Mouse (Mus musculus) layer of hippocampus, postnatal 25 days (tissue): ENCODE results near the gene AV320801. TPM values are rescaled to one million over a fixed set of nuclear protein-coding genes. Genes with fewer than 3 reads are reported as not detected.
"Not testable (repeated sequence)": the region's sequence is repeated elsewhere in the genome, so short reads cannot be mapped to it uniquely, and the experiment has no call there.

ENCODE experiments used
- DNase-seq, 2 experiments: peaks; one replicate each; pipeline ENCODE4 v3.0.0; 2022; ENCODE audit warnings: mixed read lengths in 2 of 2, low spot score in 1 of 2; ENCODE audit errors: extremely low spot score in 1 of 2
- total RNA-seq, 2 experiments: library from RNA; stranded (reverse); gene quantifications; 2 replicates each; pipeline ENCODE4 v1.2.3; 2021

Gene AV320801
- total RNA-seq: not detected

GRCm38 (mm10) chrX:135494288-135494687 lies at the start of gene AV320801:
Gene AV320801, plus strand, starts transcription at chrX:135494588.
- DNase-seq: not testable (repeated sequence)

GRCm38 (mm10) chrX:135464160-135464559 lies 30.2 kb upstream of the AV320801 start:
- not testable (repeated sequence) for DNase-seq

GRCm38 (mm10) chrX:135481902-135482301 lies 12.5 kb upstream of the AV320801 start:
- not testable (repeated sequence) for DNase-seq

- DNase-seq: not testable (repeated sequence)
Measured at GRCm38 (mm10) chrX:135483183-135483582, 11.2 kb upstream of the AV320801 start.

Other genes with a start within 250 kb of the AV320801 start
- under 1 TPM in 1 of 2 experiments, not detected in 1; 0.09 TPM for gene Pramel3, start 192.3 kb upstream of the AV320801 start, total RNA-seq
- gene Gm5128, start 121.3 kb upstream of the AV320801 start, total RNA-seq: not detected
- gene Gm7903, start 60.8 kb upstream of the AV320801 start, total RNA-seq: not detected
- gene Nxf7, start 104.2 kb downstream of the AV320801 start, total RNA-seq: not detected
- gene Prame, start 133.1 kb downstream of the AV320801 start, total RNA-seq: not detected
- not detected for gene Tcp11x2, start 199.2 kb downstream of the AV320801 start, total RNA-seq
- gene Tmsb15a, start 230.7 kb downstream of the AV320801 start, total RNA-seq: not detected
- 10 to 100 TPM; 22.5 to 27.6 TPM for gene Armcx5, start 248.1 kb downstream of the AV320801 start, total RNA-seq
- gene Gprasp1, start 248.1 kb downstream of the AV320801 start, total RNA-seq: 100 to 1,000 TPM; 279 to 293 TPM